Mouse (Mus musculus) kidney, adult 11 months (tissue): ENCODE data around the gene Pias4.

ENCODE experiments used
- DNase-seq: peaks from one replicate; pipeline ENCODE4 v3.0.0; 2022

Gene Pias4

GRCm38 (mm10) chr10:81137252-81138130 is 30.2 kb downstream of the Pias4 start:
- peak; percentile 99 for DNase-seq

- peak; percentile 92 for DNase-seq
Observed at GRCm38 (mm10) chr10:81136706-81137231, 31.0 kb downstream of the Pias4 start.

- DNase-seq = peak; percentile 74
Observed at GRCm38 (mm10) chr10:81135831-81136705, 31.7 kb downstream of the Pias4 start.

GRCm38 (mm10) chr10:81134966-81135681 is 32.6 kb downstream of the Pias4 start, which contains the start of gene Zbtb7a:
TSS of gene Zbtb7a (plus strand) at chr10:81135220.
- peak; percentile 61 for DNase-seq

GRCm38 (mm10) chr10:81134181-81134587 is 33.5 kb downstream of the Pias4 start:
- DNase-seq = peak; percentile 86

GRCm38 (mm10) chr10:81123500-81123899 is 44.2 kb downstream of the Pias4 start:
- DNase-seq = no peak

GRCm38 (mm10) chr10:81122889-81123288 is 44.8 kb downstream of the Pias4 start:
- DNase-seq = no peak

GRCm38 (mm10) chr10:81120650-81121049 is 47.1 kb downstream of the Pias4 start:
- DNase-seq = no peak

GRCm38 (mm10) chr10:81119625-81120024 is 48.1 kb downstream of the Pias4 start:
- DNase-seq = no peak

GRCm38 (mm10) chr10:81112946-81113345 is 54.8 kb downstream of the Pias4 start:
- DNase-seq = no peak

GRCm38 (mm10) chr10:81106113-81106721 is 61.5 kb downstream of the Pias4 start:
- peak; percentile 87 for DNase-seq

- DNase-seq = peak; percentile 96
Observed at GRCm38 (mm10) chr10:81105565-81106112, 62.1 kb downstream of the Pias4 start, which contains the start of gene Map2k2. TSS of gene Map2k2 (plus strand) at chr10:81105915.
